Mouse (Mus musculus) MN1 (cell line): ENCODE measurements around the gene Taok1.
A peak's percentile ranks its signal among the peaks of the same experiment; 100 is the strongest.

Experiments
- DNase-seq: peaks from one replicate; pipeline ENCODE4 v3.0.0-alpha.2; 2016; ENCODE audit warnings: low spot score

Taok1 gene

GRCm38 (mm10) chr11:77492311-77492871, 115.2 kb downstream of the Taok1 start:
- no peak for DNase-seq

GRCm38 (mm10) chr11:77491502-77492291, 115.9 kb downstream of the Taok1 start:
- DNase-seq: peak; percentile 38

GRCm38 (mm10) chr11:77491123-77491501, 116.5 kb downstream of the Taok1 start:
- DNase-seq: peak; percentile 94

GRCm38 (mm10) chr11:77490451-77490850, 117.2 kb downstream of the Taok1 start:
- peak; percentile 37 for DNase-seq

- DNase-seq: peak; percentile 80
These were observed 117.9 kb downstream of the Taok1 start, which contains the start of gene Ankrd13b for GRCm38 (mm10) chr11:77489591-77490235. Gene Ankrd13b (minus strand): TSS chr11:77489678.

GRCm38 (mm10) chr11:77488771-77489581, 118.6 kb downstream of the Taok1 start:
- peak; percentile 30 for DNase-seq

- DNase-seq: peak; percentile 73
These were observed 120.8 kb downstream of the Taok1 start for GRCm38 (mm10) chr11:77486798-77487197.

GRCm38 (mm10) chr11:77485229-77485628, 122.4 kb downstream of the Taok1 start:
- no peak for DNase-seq

GRCm38 (mm10) chr11:77483510-77484255, 123.9 kb downstream of the Taok1 start:
- no peak for DNase-seq

- DNase-seq: no peak
These were observed 124.6 kb downstream of the Taok1 start for GRCm38 (mm10) chr11:77483043-77483442.
